Mouse (Mus musculus): ENCODE measurements at regions not wholly inside any gene's neighbourhood (a gene's known extent, or its start where the extent isn't known, plus 50 kb on each side); places are given as distances from the start of the nearest gene placed in this dataset.
A peak's percentile ranks its signal among the peaks of the same experiment; 100 is the strongest.
"Not testable (repeated sequence)": the region's sequence is repeated elsewhere in the genome, so short reads cannot be mapped to it uniquely, and the experiment has no call there.

GRCm38 (mm10) chr13:111905213-111905701, 96.5 kb upstream of the Map3k1 start:
- Histone ChIP-seq H3K36me3 (no peaks in the 10 kb centered on the region), H3K9me3 (replicated peaks) (no peaks in the 10 kb centered on the region), H3K4me2 (peak overlapping the region; percentile 62), H3K27ac (ENCODE audit: poor library complexity, severe bottlenecking) (peak overlapping the region; percentile 83), H3K4me3 (peak overlapping the region; percentile 6; the same call in 1 of the 2 replicates), H3K9ac (peak overlapping the region; percentile 11; the same call in 1 of the 2 replicates), H3K27me3 (replicated peaks) (no peaks in the 10 kb centered on the region), H3K4me1 (replicated peaks) (peaks cover 23% of the 10 kb centered on the region)
- WGBS, result 6% methylated on average over 10 of the region's 10 CpGs
- ATAC-seq (ENCODE audit: insufficient number of reproducible peaks, low FRiP score), result peak; percentile 89

GRCm38 (mm10) chr13:111911071-111911470, 102.3 kb upstream of the Map3k1 start:
- H3K9me3 ChIP-seq (replicated peaks), result no peaks in the 10 kb centered on the region
- no peak overlapping the region for H3K9ac ChIP-seq
- no peak overlapping the region for H3K4me2 ChIP-seq
- 90% methylated on average over 5 of the region's 5 CpGs for WGBS
- no peaks in the 10 kb centered on the region for H3K36me3 ChIP-seq
- H3K4me3 ChIP-seq, result no peak overlapping the region
- no peak overlapping the region for H3K27ac ChIP-seq (ENCODE audit: poor library complexity, severe bottlenecking)
- H3K4me1 ChIP-seq (replicated peaks), result peaks cover 9% of the 10 kb centered on the region; the same call in 1 of the 2 replicates
- no peaks in the 10 kb centered on the region for H3K27me3 ChIP-seq (replicated peaks)
- ATAC-seq (ENCODE audit: insufficient number of reproducible peaks, low FRiP score), result no peak

GRCm38 (mm10) chr13:111911661-111912312, 103.0 kb upstream of the Map3k1 start:
- 0 out of 2 replicates have a peak, but pooled peaks have one; percentile 48 for ATAC-seq (ENCODE audit: insufficient number of reproducible peaks, low FRiP score)

GRCm38 (mm10) chr13:111914348-111914913, 105.6 kb upstream of the Map3k1 start:
- Histone ChIP-seq H3K9ac (no peak overlapping the region), H3K4me1 (replicated peaks) (peaks cover 9% of the 10 kb centered on the region; the same call in 1 of the 2 replicates), H3K27me3 (replicated peaks) (no peaks in the 10 kb centered on the region), H3K4me3 (no peak overlapping the region), H3K36me3 (no peaks in the 10 kb centered on the region), H3K9me3 (replicated peaks) (no peaks in the 10 kb centered on the region), H3K4me2 (no peak overlapping the region), H3K27ac (ENCODE audit: poor library complexity, severe bottlenecking) (no peak overlapping the region)
- no peak for ATAC-seq (ENCODE audit: insufficient number of reproducible peaks, low FRiP score)
- 59% methylated on average over 5 of the region's 5 CpGs for WGBS

More at GRCm38 (mm10) chr13:111911661-111912312, 103.0 kb upstream of the Map3k1 start:
- Histone ChIP-seq H3K4me1 (replicated peaks) (peaks cover 9% of the 10 kb centered on the region; the same call in 1 of the 2 replicates), H3K9me3 (replicated peaks) (no peaks in the 10 kb centered on the region), H3K4me2 (no peak overlapping the region), H3K4me3 (no peak overlapping the region), H3K9ac (no peak overlapping the region), H3K27ac (ENCODE audit: poor library complexity, severe bottlenecking) (no peak overlapping the region), H3K36me3 (no peaks in the 10 kb centered on the region), H3K27me3 (replicated peaks) (no peaks in the 10 kb centered on the region)
- 51% methylated on average over 11 of the region's 11 CpGs for WGBS

GRCm38 (mm10) chr13:111919417-111919816, 110.6 kb upstream of the Map3k1 start:
- not testable (repeated sequence) for H3K4me2 ChIP-seq; ATAC-seq (ENCODE audit: insufficient number of reproducible peaks, low FRiP score); H3K27ac ChIP-seq (ENCODE audit: poor library complexity, severe bottlenecking); H3K4me1 ChIP-seq (replicated peaks); H3K4me3 ChIP-seq; H3K36me3 ChIP-seq; H3K9ac ChIP-seq; H3K27me3 ChIP-seq (replicated peaks)
- H3K9me3 ChIP-seq (replicated peaks), result peaks cover 11% of the 10 kb centered on the region; the same call in 1 of the 2 replicates
- 66% methylated on average over 11 of the region's 11 CpGs for WGBS

GRCm38 (mm10) chr13:111920534-111920933, 111.7 kb upstream of the Map3k1 start:
- H3K27ac ChIP-seq (ENCODE audit: poor library complexity, severe bottlenecking), result no peak overlapping the region
- no peaks in the 10 kb centered on the region for H3K27me3 ChIP-seq (replicated peaks)
- no peak for ATAC-seq (ENCODE audit: insufficient number of reproducible peaks, low FRiP score)
- H3K36me3 ChIP-seq, result no peaks in the 10 kb centered on the region
- H3K9ac ChIP-seq, result no peak overlapping the region
- no peaks in the 10 kb centered on the region for H3K4me1 ChIP-seq (replicated peaks)
- peaks cover 11% of the 10 kb centered on the region; the same call in 1 of the 2 replicates for H3K9me3 ChIP-seq (replicated peaks)
- no peak overlapping the region for H3K4me2 ChIP-seq
- H3K4me3 ChIP-seq, result no peak overlapping the region
- WGBS, result 83% methylated on average over 2 of the region's 2 CpGs

GRCm38 (mm10) chr13:111921142-111922035, 112.6 kb upstream of the Map3k1 start:
- WGBS, result 73% methylated on average over 5 of the region's 5 CpGs
- Histone ChIP-seq H3K27me3 (replicated peaks) (no peaks in the 10 kb centered on the region), H3K4me2 (no peak overlapping the region), H3K27ac (ENCODE audit: poor library complexity, severe bottlenecking) (no peak overlapping the region), H3K36me3 (no peaks in the 10 kb centered on the region), H3K4me3 (no peak overlapping the region), H3K9ac (no peak overlapping the region), H3K4me1 (replicated peaks) (no peaks in the 10 kb centered on the region), H3K9me3 (replicated peaks) (peaks cover 11% of the 10 kb centered on the region; the same call in 1 of the 2 replicates)
- ATAC-seq (ENCODE audit: insufficient number of reproducible peaks, low FRiP score), result no peak

GRCm38 (mm10) chr13:111925349-111925748, 116.6 kb upstream of the Map3k1 start:
- Histone ChIP-seq H3K27ac (ENCODE audit: poor library complexity, severe bottlenecking) (no peak overlapping the region), H3K4me1 (replicated peaks) (no peaks in the 10 kb centered on the region), H3K9ac (no peak overlapping the region), H3K4me2 (no peak overlapping the region), H3K27me3 (replicated peaks) (no peaks in the 10 kb centered on the region), H3K36me3 (no peaks in the 10 kb centered on the region), H3K9me3 (replicated peaks) (peaks cover 11% of the 10 kb centered on the region; the same call in 1 of the 2 replicates), H3K4me3 (no peak overlapping the region)
- WGBS, result 90% methylated on average over 7 of the region's 7 CpGs
- ATAC-seq (ENCODE audit: insufficient number of reproducible peaks, low FRiP score), result no peak

GRCm38 (mm10) chr13:111926801-111927200, 118.0 kb upstream of the Map3k1 start:
- no peak overlapping the region for H3K4me3 ChIP-seq
- H3K4me1 ChIP-seq (replicated peaks), result no peaks in the 10 kb centered on the region
- H3K27me3 ChIP-seq (replicated peaks), result no peaks in the 10 kb centered on the region
- no peak for ATAC-seq (ENCODE audit: insufficient number of reproducible peaks, low FRiP score)
- H3K9ac ChIP-seq, result no peak overlapping the region
- 79% methylated on average over 8 of the region's 8 CpGs for WGBS
- H3K27ac ChIP-seq (ENCODE audit: poor library complexity, severe bottlenecking), result no peak overlapping the region
- peaks cover 9% of the 10 kb centered on the region; the same call in 1 of the 2 replicates for H3K9me3 ChIP-seq (replicated peaks)
- H3K4me2 ChIP-seq, result no peak overlapping the region
- H3K36me3 ChIP-seq, result no peaks in the 10 kb centered on the region

GRCm38 (mm10) chr13:111927489-111927888, 118.7 kb upstream of the Map3k1 start:
- no peak for ATAC-seq (ENCODE audit: insufficient number of reproducible peaks, low FRiP score)
- WGBS, result 72% methylated on average over 3 of the region's 3 CpGs
- Histone ChIP-seq H3K9me3 (replicated peaks) (peaks cover 5% of the 10 kb centered on the region; the same call in 1 of the 2 replicates), H3K4me1 (replicated peaks) (no peaks in the 10 kb centered on the region), H3K27me3 (replicated peaks) (no peaks in the 10 kb centered on the region), H3K9ac (no peak overlapping the region), H3K4me3 (no peak overlapping the region), H3K36me3 (no peaks in the 10 kb centered on the region), H3K27ac (ENCODE audit: poor library complexity, severe bottlenecking) (no peak overlapping the region), H3K4me2 (no peak overlapping the region)
